Mouse (Mus musculus) lung, embryonic 14.5 days (tissue): ENCODE measurements around the gene Hfe. TPM values are rescaled to one million over a fixed set of nuclear protein-coding genes. Genes with fewer than 3 reads are reported as not detected.
"Not testable (repeated sequence)": the region's sequence is repeated elsewhere in the genome, so short reads cannot be mapped to it uniquely, and the experiment has no call there.

Experiments
- ATAC-seq: fragments of 200-750 bp; cut with Nextera tagmentation; 2 replicates; pipeline ENCODE4 v1.8.0; 2017; ENCODE audit warnings: mild to moderate bottlenecking, moderate TSS enrichment, moderate library complexity; ENCODE audit not compliant: insufficient read depth
- DNase-seq: peaks from one replicate; pipeline ENCODE4 v3.0.0-alpha.2; 2015
- H3K27ac ChIP-seq: fragments of 300-500 bp; sonication (generic); 2 replicates; pipeline ENCODE4 v1.5.1; 2014; ENCODE audit warnings: low read depth, mild to moderate bottlenecking, moderate library complexity
- H3K27me3 ChIP-seq: fragments of 300-500 bp; sonication (generic); 2 replicates; pipeline ENCODE4 v1.6.1; 2014; ENCODE audit warnings: low read length, control low read depth; ENCODE audit not compliant: insufficient read depth
- H3K36me3 ChIP-seq: fragments of 300-500 bp; sonication (generic); 2 replicates; pipeline ENCODE4 v1.6.1; 2014; ENCODE audit warnings: control low read depth; ENCODE audit not compliant: insufficient read depth
- H3K4me1 ChIP-seq: fragments of 300-500 bp; sonication (generic); 2 replicates; pipeline ENCODE4 v1.6.1; 2014; ENCODE audit warnings: antibody characterized with exemption, control low read depth; ENCODE audit not compliant: insufficient read depth
- H3K4me2 ChIP-seq: fragments of 300-500 bp; sonication (generic); 2 replicates; pipeline ENCODE4 v1.6.1; 2014; ENCODE audit warnings: mild to moderate bottlenecking
- H3K4me3 ChIP-seq: fragments of 300-500 bp; sonication (generic); 2 replicates; pipeline ENCODE4 v1.5.1; 2014; ENCODE audit warnings: low read depth, low read length
- H3K9ac ChIP-seq: fragments of 300-500 bp; sonication (generic); 2 replicates; pipeline ENCODE4 v1.6.1; 2014
- H3K9me3 ChIP-seq: fragments of 300-500 bp; sonication (generic); 2 replicates; pipeline ENCODE4 v1.6.1; 2016; ENCODE audit warnings: low read depth, low read length, control low read depth
- CTCF ChIP-seq: IDR thresholded peaks from 2 replicates; pipeline ENCODE4 v1.5.1; 2016; ENCODE audit warnings: antibody characterized with exemption, low read depth
- WGBS: fragments of 180-500 bp; shearing (Covaris S2); extraction: QIAGEN DNeasy Blood & Tissue Kit; methylation state at CpG from one replicate; pipeline ENCODE4 v1.1.7; 2014; 5-methylcytosine and 5-hydroxymethylcytosine counted together
- polyA plus RNA-seq: library from polyadenylated mRNA; unstranded; fragments of >200 nt; fragmentation: Nextera tagmentation; extraction: Ambion mirVana; gene quantifications from 2 replicates; pipeline ENCODE4 v1.2.1, GENCODE M21; 2014

The Hfe gene
- polyA plus RNA-seq, 1 experiment from 2014 or later: 8.4 TPM

- no peak for TF ChIP-seq CTCF
- 85% methylated on average over 18 of the region's 18 CpGs for WGBS
Measured at GRCm38 (mm10) chr13:23728472-23729191, 18.0 kb upstream of the Hfe start.

GRCm38 (mm10) chr13:23725213-23725612 lies 14.6 kb upstream of the Hfe start:
- WGBS: 83% methylated on average over 1 of the region's 1 CpGs
- TF ChIP-seq CTCF: no peak
- Histone ChIP-seq H3K27me3 (no peaks in the 10 kb centered on the region), H3K27ac (no peak overlapping the region), H3K9ac (no peak overlapping the region), H3K4me3 (no peak overlapping the region), H3K4me1 (0 out of 2 replicates have a peak, but pooled peaks cover 4% of the 10 kb centered on the region), H3K36me3 (no peaks in the 10 kb centered on the region), H3K9me3 (no peaks in the 10 kb centered on the region), H3K4me2 (no peak overlapping the region)
- DNase-seq: no peak
- no peak for ATAC-seq

More at GRCm38 (mm10) chr13:23728472-23729191, 18.0 kb upstream of the Hfe start:
- Histone ChIP-seq H3K36me3 (no peaks in the 10 kb centered on the region), H3K27me3 (no peaks in the 10 kb centered on the region), H3K9me3 (no peaks in the 10 kb centered on the region), H3K4me3 (no peak overlapping the region), H3K4me1 (0 out of 2 replicates have a peak, but pooled peaks cover 4% of the 10 kb centered on the region), H3K27ac (no peak overlapping the region), H3K9ac (no peak overlapping the region), H3K4me2 (no peak overlapping the region)
- no peak for ATAC-seq
- DNase-seq: no peak

DNA sequence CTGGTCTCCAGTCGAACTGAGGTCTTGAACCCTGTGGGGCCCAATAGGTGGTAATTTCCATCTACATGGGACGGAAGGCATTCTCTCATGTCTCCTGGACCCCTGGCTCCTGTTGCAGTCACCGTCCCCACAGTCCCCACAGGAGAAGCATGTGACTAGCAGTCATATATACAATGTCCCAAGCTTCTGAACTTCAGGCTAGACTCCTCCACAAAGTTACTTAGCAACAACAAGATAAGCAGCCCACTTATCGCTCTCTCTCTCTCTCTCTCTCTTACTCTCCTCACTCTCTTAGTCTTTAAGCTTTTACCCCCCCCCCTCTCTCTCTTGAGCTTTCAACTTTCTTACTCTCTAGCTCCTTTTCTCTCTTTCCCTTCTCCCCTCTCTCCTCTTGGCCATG lies 13.6 kb upstream of the Hfe start:
- 48% methylated on average over 4 of the region's 4 CpGs for WGBS
- no peak overlapping the region for H3K9ac ChIP-seq
- no peaks in the 10 kb centered on the region; the same call in 1 of the 2 replicates for H3K9me3 ChIP-seq
- no peak overlapping the region for H3K4me3 ChIP-seq
- H3K4me1 ChIP-seq: 0 out of 2 replicates have a peak, but pooled peaks cover 4% of the 10 kb centered on the region
- TF ChIP-seq CTCF: no peak
- no peak overlapping the region for H3K4me2 ChIP-seq
- H3K36me3 ChIP-seq: no peaks in the 10 kb centered on the region
- no peak; the same call in 1 of the 2 replicates for ATAC-seq
- DNase-seq: no peak
- H3K27ac ChIP-seq: no peak overlapping the region
- no peaks in the 10 kb centered on the region for H3K27me3 ChIP-seq

DNA sequence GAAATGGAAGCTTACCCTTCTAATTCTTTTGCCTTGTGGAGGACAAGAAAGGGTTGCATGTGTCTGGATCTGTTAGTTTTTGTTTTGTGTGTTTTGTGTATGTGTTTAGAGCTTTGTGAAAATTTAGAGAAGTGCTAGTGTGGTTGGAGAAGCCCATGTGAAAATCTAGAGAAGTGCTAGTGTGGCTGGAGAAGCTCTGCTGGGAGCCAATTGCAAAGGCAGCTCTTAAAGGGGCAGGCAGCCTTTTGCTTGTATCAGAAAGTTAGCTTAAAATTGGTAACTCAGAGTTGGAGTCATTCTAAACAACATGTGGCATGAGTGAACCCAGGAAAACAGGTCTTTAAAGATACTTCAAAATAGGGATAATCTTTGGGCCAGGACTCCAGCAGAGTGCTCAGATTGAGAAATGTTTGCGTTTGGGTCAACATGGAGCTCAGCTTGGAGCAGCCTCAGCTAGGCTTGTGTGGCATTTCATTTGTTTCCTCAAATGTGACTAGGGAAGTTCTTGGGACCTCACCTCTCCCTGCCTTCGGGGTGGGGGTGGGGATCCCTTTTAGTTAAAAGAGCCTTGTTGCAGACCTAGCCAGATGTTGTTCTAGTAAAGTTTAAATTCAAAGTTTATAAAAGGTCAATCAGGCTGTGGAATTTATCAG lies 7.1 kb upstream of the Hfe start:
- not testable (repeated sequence) for DNase-seq, ATAC-seq
- WGBS: 6% methylated on average over 2 of the region's 2 CpGs

DNA sequence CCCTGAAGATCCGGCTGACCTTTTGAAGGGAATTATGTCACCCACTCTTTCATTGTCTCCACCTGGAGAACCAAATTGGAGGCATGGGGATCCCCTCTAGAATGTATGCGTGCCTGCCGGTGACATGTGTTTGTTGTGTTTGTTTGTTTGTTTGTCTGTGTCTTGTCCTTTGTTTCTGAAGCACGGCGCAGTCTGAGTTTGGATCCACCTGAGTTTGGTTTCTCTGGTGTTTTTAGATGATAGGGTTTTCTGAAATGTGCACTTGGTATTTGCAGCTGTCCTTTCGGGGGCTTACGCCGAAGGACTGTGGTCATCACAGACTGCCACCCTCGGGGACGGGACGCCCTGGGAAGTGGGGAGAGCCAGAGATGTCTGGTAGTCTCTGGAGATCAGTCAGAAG lies 6.5 kb upstream of the Hfe start:
- no peak overlapping the region for H3K27ac ChIP-seq
- DNase-seq (no peak), ATAC-seq (no peak)
- WGBS: 39% methylated on average over 11 of the region's 11 CpGs
- H3K9me3 ChIP-seq: no peaks in the 10 kb centered on the region; the same call in 1 of the 2 replicates
- TF ChIP-seq CTCF: no peak
- H3K4me1 ChIP-seq: no peaks in the 10 kb centered on the region
- no peaks in the 10 kb centered on the region for H3K27me3 ChIP-seq
- no peak overlapping the region for H3K9ac ChIP-seq
- no peaks in the 10 kb centered on the region for H3K36me3 ChIP-seq
- no peak overlapping the region for H3K4me2 ChIP-seq
- no peak overlapping the region for H3K4me3 ChIP-seq

More for the DNA sequence above, 7.1 kb upstream of the Hfe start:
- H3K4me2 ChIP-seq, H3K4me3 ChIP-seq, H3K36me3 ChIP-seq, H3K9ac ChIP-seq, H3K9me3 ChIP-seq, H3K27me3 ChIP-seq, H3K27ac ChIP-seq, H3K4me1 ChIP-seq: not testable (repeated sequence)

- 84% methylated on average over 5 of the region's 5 CpGs for WGBS
- no peak for DNase-seq
Measured at GRCm38 (mm10) chr13:23716261-23717042, 5.8 kb upstream of the Hfe start.

More at GRCm38 (mm10) chr13:23716261-23717042, 5.8 kb upstream of the Hfe start:
- H3K36me3 ChIP-seq: no peaks in the 10 kb centered on the region
- no peak for ATAC-seq
- H3K9me3 ChIP-seq: no peaks in the 10 kb centered on the region; the same call in 1 of the 2 replicates
- no peak overlapping the region for H3K27ac ChIP-seq
- no peak overlapping the region for H3K4me2 ChIP-seq
- H3K4me1 ChIP-seq: no peaks in the 10 kb centered on the region
- no peak for TF ChIP-seq CTCF
- no peak overlapping the region for H3K9ac ChIP-seq
- no peak overlapping the region for H3K4me3 ChIP-seq
- H3K27me3 ChIP-seq: no peaks in the 10 kb centered on the region
